Mouse (Mus musculus): Measurements from ENCODE around the gene Gpx5. TPM values are rescaled to one million over a fixed set of nuclear protein-coding genes. Genes with fewer than 3 reads are reported as not detected.
"Not testable (repeated sequence)": the region's sequence is repeated elsewhere in the genome, so short reads cannot be mapped to it uniquely, and the experiment has no call there.

Gene Gpx5
- polyA plus RNA-seq, 1 experiment from 2014 or later: not detected

- no peak for ATAC-seq (replicated peaks; ENCODE audit: insufficient number of reproducible peaks, low FRiP score, low TSS enrichment)
- H3K4me3 ChIP-seq (ENCODE audit: low read depth, low read length): no peak overlapping the region
- no peaks in the 10 kb centered on the region for H3K4me1 ChIP-seq (ENCODE audit: control insufficient read depth, insufficient read depth, low read length)
- H3K36me3 ChIP-seq (ENCODE audit: control insufficient read depth, insufficient read depth, low read length): no peaks in the 10 kb centered on the region
- no peak overlapping the region for H3K4me2 ChIP-seq
- no peaks in the 10 kb centered on the region for H3K9me3 ChIP-seq (replicated peaks; ENCODE audit: control insufficient read depth, low read length)
- H3K9ac ChIP-seq (ENCODE audit: low read depth, low read length): no peak overlapping the region
- peaks cover under 1% of the 10 kb centered on the region; the same call in 1 of the 2 replicates for H3K27me3 ChIP-seq (ENCODE audit: control insufficient read depth, insufficient read depth, low read length)
- no peak overlapping the region for H3K27ac ChIP-seq (ENCODE audit: low read depth, low read length)
- WGBS (ENCODE audit: insufficient replicate concordance): 20% methylated on average over 4 of the region's 4 CpGs
Observed at GRCm38 (mm10) chr13:21249022-21249421, 43.5 kb downstream of the Gpx5 start.

GRCm38 (mm10) chr13:21246276-21246675 is 46.3 kb downstream of the Gpx5 start:
- Histone ChIP-seq H3K4me3 (ENCODE audit: low read depth, low read length) (no peak overlapping the region), H3K4me2 (no peak overlapping the region), H3K9ac (ENCODE audit: low read depth, low read length) (no peak overlapping the region), H3K9me3 (replicated peaks; ENCODE audit: control insufficient read depth, low read length) (no peaks in the 10 kb centered on the region), H3K36me3 (ENCODE audit: control insufficient read depth, insufficient read depth, low read length) (no peaks in the 10 kb centered on the region), H3K4me1 (ENCODE audit: control insufficient read depth, insufficient read depth, low read length) (no peaks in the 10 kb centered on the region), H3K27me3 (ENCODE audit: control insufficient read depth, insufficient read depth, low read length) (peaks cover 4% of the 10 kb centered on the region; the same call in 1 of the 2 replicates), H3K27ac (ENCODE audit: low read depth, low read length) (no peak overlapping the region)
- ATAC-seq (replicated peaks; ENCODE audit: insufficient number of reproducible peaks, low FRiP score, low TSS enrichment): no peak
- 67% methylated on average over 2 of the region's 2 CpGs for WGBS (ENCODE audit: insufficient replicate concordance)

- H3K4me2 ChIP-seq; H3K4me1 ChIP-seq (ENCODE audit: control insufficient read depth, insufficient read depth, low read length); H3K27me3 ChIP-seq (ENCODE audit: control insufficient read depth, insufficient read depth, low read length); H3K36me3 ChIP-seq (ENCODE audit: control insufficient read depth, insufficient read depth, low read length); H3K9me3 ChIP-seq (replicated peaks; ENCODE audit: control insufficient read depth, low read length); H3K27ac ChIP-seq (ENCODE audit: low read depth, low read length); H3K9ac ChIP-seq (ENCODE audit: low read depth, low read length); ATAC-seq (replicated peaks; ENCODE audit: insufficient number of reproducible peaks, low FRiP score, low TSS enrichment); H3K4me3 ChIP-seq (ENCODE audit: low read depth, low read length): not testable (repeated sequence)
- 38% methylated on average over 1 of the region's 1 CpGs for WGBS (ENCODE audit: insufficient replicate concordance)
Observed at GRCm38 (mm10) chr13:21244967-21245366, 47.6 kb downstream of the Gpx5 start.

GRCm38 (mm10) chr13:21244089-21244488 is 48.4 kb downstream of the Gpx5 start:
- Histone ChIP-seq H3K4me1 (ENCODE audit: control insufficient read depth, insufficient read depth, low read length) (no peaks in the 10 kb centered on the region), H3K36me3 (ENCODE audit: control insufficient read depth, insufficient read depth, low read length) (no peaks in the 10 kb centered on the region), H3K27ac (ENCODE audit: low read depth, low read length) (no peak overlapping the region), H3K9ac (ENCODE audit: low read depth, low read length) (no peak overlapping the region), H3K27me3 (ENCODE audit: control insufficient read depth, insufficient read depth, low read length) (peaks cover 4% of the 10 kb centered on the region; the same call in 1 of the 2 replicates), H3K9me3 (replicated peaks; ENCODE audit: control insufficient read depth, low read length) (no peaks in the 10 kb centered on the region), H3K4me2 (peak overlapping the region; percentile 70; the same call in 1 of the 2 replicates), H3K4me3 (ENCODE audit: low read depth, low read length) (no peak overlapping the region)
- 76% methylated on average over 5 of the region's 5 CpGs for WGBS (ENCODE audit: insufficient replicate concordance)
- ATAC-seq (replicated peaks; ENCODE audit: insufficient number of reproducible peaks, low FRiP score, low TSS enrichment): no peak

- Histone ChIP-seq H3K27me3 (ENCODE audit: control insufficient read depth, insufficient read depth, low read length) (peaks cover 4% of the 10 kb centered on the region; the same call in 1 of the 2 replicates), H3K9ac (ENCODE audit: low read depth, low read length) (0 out of 2 replicates have a peak overlapping the region, but pooled peaks have one; percentile 34), H3K27ac (ENCODE audit: low read depth, low read length) (no peak overlapping the region), H3K36me3 (ENCODE audit: control insufficient read depth, insufficient read depth, low read length) (no peaks in the 10 kb centered on the region), H3K4me3 (ENCODE audit: low read depth, low read length) (peak overlapping the region; percentile 48), H3K9me3 (replicated peaks; ENCODE audit: control insufficient read depth, low read length) (no peaks in the 10 kb centered on the region), H3K4me2 (peak overlapping the region; percentile 70), H3K4me1 (ENCODE audit: control insufficient read depth, insufficient read depth, low read length) (no peaks in the 10 kb centered on the region)
- no peak for ATAC-seq (replicated peaks; ENCODE audit: insufficient number of reproducible peaks, low FRiP score, low TSS enrichment)
- WGBS (ENCODE audit: insufficient replicate concordance): 18% methylated on average over 13 of the region's 13 CpGs
Observed at GRCm38 (mm10) chr13:21243196-21243595, 49.3 kb downstream of the Gpx5 start.

GRCm38 (mm10) chr13:21242408-21243125 is 50.0 kb downstream of the Gpx5 start:
- Histone ChIP-seq H3K36me3 (ENCODE audit: control insufficient read depth, insufficient read depth, low read length) (no peaks in the 10 kb centered on the region), H3K9ac (ENCODE audit: low read depth, low read length) (0 out of 2 replicates have a peak overlapping the region, but pooled peaks have one; percentile 34), H3K9me3 (replicated peaks; ENCODE audit: control insufficient read depth, low read length) (no peaks in the 10 kb centered on the region), H3K4me2 (peak overlapping the region; percentile 70), H3K4me3 (ENCODE audit: low read depth, low read length) (peak overlapping the region; percentile 48), H3K27ac (ENCODE audit: low read depth, low read length) (no peak overlapping the region), H3K27me3 (ENCODE audit: control insufficient read depth, insufficient read depth, low read length) (peaks cover 4% of the 10 kb centered on the region; the same call in 1 of the 2 replicates), H3K4me1 (ENCODE audit: control insufficient read depth, insufficient read depth, low read length) (no peaks in the 10 kb centered on the region)
- 8% methylated on average over 16 of the region's 16 CpGs for WGBS (ENCODE audit: insufficient replicate concordance)
- no peak for ATAC-seq (replicated peaks; ENCODE audit: insufficient number of reproducible peaks, low FRiP score, low TSS enrichment)

GRCm38 (mm10) chr13:21240788-21241187 is 51.7 kb downstream of the Gpx5 start:
- Histone ChIP-seq H3K36me3 (ENCODE audit: control insufficient read depth, insufficient read depth, low read length) (no peaks in the 10 kb centered on the region), H3K4me3 (ENCODE audit: low read depth, low read length) (no peak overlapping the region), H3K27me3 (ENCODE audit: control insufficient read depth, insufficient read depth, low read length) (peaks cover 4% of the 10 kb centered on the region; the same call in 1 of the 2 replicates), H3K9ac (ENCODE audit: low read depth, low read length) (no peak overlapping the region), H3K4me1 (ENCODE audit: control insufficient read depth, insufficient read depth, low read length) (no peaks in the 10 kb centered on the region), H3K4me2 (no peak overlapping the region; the same call in 1 of the 2 replicates), H3K9me3 (replicated peaks; ENCODE audit: control insufficient read depth, low read length) (no peaks in the 10 kb centered on the region), H3K27ac (ENCODE audit: low read depth, low read length) (no peak overlapping the region)
- ATAC-seq (replicated peaks; ENCODE audit: insufficient number of reproducible peaks, low FRiP score, low TSS enrichment): peak; percentile 59; the same call in 1 of the 2 replicates
- WGBS (ENCODE audit: insufficient replicate concordance): 11% methylated on average over 7 of the region's 7 CpGs

- Histone ChIP-seq H3K27ac (ENCODE audit: low read depth, low read length) (no peak overlapping the region), H3K4me3 (ENCODE audit: low read depth, low read length) (no peak overlapping the region), H3K27me3 (ENCODE audit: control insufficient read depth, insufficient read depth, low read length) (no peaks in the 10 kb centered on the region), H3K36me3 (ENCODE audit: control insufficient read depth, insufficient read depth, low read length) (no peaks in the 10 kb centered on the region), H3K4me2 (no peak overlapping the region), H3K4me1 (ENCODE audit: control insufficient read depth, insufficient read depth, low read length) (no peaks in the 10 kb centered on the region), H3K9me3 (replicated peaks; ENCODE audit: control insufficient read depth, low read length) (no peaks in the 10 kb centered on the region), H3K9ac (ENCODE audit: low read depth, low read length) (no peak overlapping the region)
- WGBS (ENCODE audit: insufficient replicate concordance): 66% methylated on average over 6 of the region's 6 CpGs
- no peak for ATAC-seq (replicated peaks; ENCODE audit: insufficient number of reproducible peaks, low FRiP score, low TSS enrichment)
Observed at GRCm38 (mm10) chr13:21237161-21237560, 55.4 kb downstream of the Gpx5 start.

GRCm38 (mm10) chr13:21236714-21237113 is 55.8 kb downstream of the Gpx5 start:
- H3K4me2 ChIP-seq: no peak overlapping the region
- no peak overlapping the region for H3K4me3 ChIP-seq (ENCODE audit: low read depth, low read length)
- H3K27me3 ChIP-seq (ENCODE audit: control insufficient read depth, insufficient read depth, low read length): no peaks in the 10 kb centered on the region
- no peaks in the 10 kb centered on the region for H3K4me1 ChIP-seq (ENCODE audit: control insufficient read depth, insufficient read depth, low read length)
- no peaks in the 10 kb centered on the region for H3K9me3 ChIP-seq (replicated peaks; ENCODE audit: control insufficient read depth, low read length)
- H3K36me3 ChIP-seq (ENCODE audit: control insufficient read depth, insufficient read depth, low read length): no peaks in the 10 kb centered on the region
- no peak for ATAC-seq (replicated peaks; ENCODE audit: insufficient number of reproducible peaks, low FRiP score, low TSS enrichment)
- H3K9ac ChIP-seq (ENCODE audit: low read depth, low read length): no peak overlapping the region
- 61% methylated on average over 2 of the region's 2 CpGs for WGBS (ENCODE audit: insufficient replicate concordance)
- H3K27ac ChIP-seq (ENCODE audit: low read depth, low read length): no peak overlapping the region
